Mouse (Mus musculus) heart, adult 2 months (tissue): ENCODE data around the gene Lig3.

Source experiments
- CTCF ChIP-seq: fragments of 200-600 bp; IDR thresholded peaks from 2 replicates; pipeline ENCODE4 v1.8.1; 2022; ENCODE audit warnings: antibody characterized with exemption, mild to moderate bottlenecking, moderate library complexity
- EP300 ChIP-seq: fragments of 200-500 bp; IDR thresholded peaks from 2 replicates; pipeline ENCODE4 v1.6.1; 2011; ENCODE audit warnings: low read depth, low read length, control low read depth; ENCODE audit not compliant: insufficient read depth

DNA sequence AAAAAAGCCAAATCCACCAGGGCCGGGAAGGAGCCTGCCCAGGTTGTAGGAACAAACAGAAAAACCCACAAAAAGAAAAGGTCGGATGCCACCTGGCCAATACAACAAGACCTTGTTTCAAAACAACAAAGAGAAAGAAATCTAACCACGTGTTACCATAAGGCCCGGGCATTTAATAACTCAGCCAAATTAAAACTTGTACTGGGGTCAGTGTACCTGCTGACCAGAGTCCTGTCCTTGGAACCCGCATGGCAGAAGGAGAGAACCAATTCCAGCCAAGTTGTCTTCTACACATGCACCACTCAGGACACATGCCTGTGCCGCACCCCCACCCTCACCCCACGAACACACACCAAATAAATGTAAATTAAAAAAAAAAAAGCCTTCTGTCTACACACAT lies 72.0 kb downstream of the Lig3 start:
- TF ChIP-seq CTCF (no peak), EP300 (no peak)
